Mouse (Mus musculus) CD8-positive naive resting alpha-beta T cell, adult 2 months (primary cell): ENCODE measurements around the gene Gm5089.

Source experiments
- DNase-seq, 2 experiments: peaks; one replicate each; pipeline ENCODE4 v3.0.0; 2022; ENCODE audit warnings: low read depth in 2 of 2, low spot score in 2 of 2

Gm5089 gene

GRCm38 (mm10) chr14:122426529-122427203 is 24.2 kb downstream of the Gm5089 start:
- no peak for DNase-seq

- no peak for DNase-seq
Measured at GRCm38 (mm10) chr14:122424441-122424840, 26.5 kb downstream of the Gm5089 start.

- DNase-seq, result no peak
Measured at GRCm38 (mm10) chr14:122416166-122416771, 34.6 kb downstream of the Gm5089 start.

DNA sequence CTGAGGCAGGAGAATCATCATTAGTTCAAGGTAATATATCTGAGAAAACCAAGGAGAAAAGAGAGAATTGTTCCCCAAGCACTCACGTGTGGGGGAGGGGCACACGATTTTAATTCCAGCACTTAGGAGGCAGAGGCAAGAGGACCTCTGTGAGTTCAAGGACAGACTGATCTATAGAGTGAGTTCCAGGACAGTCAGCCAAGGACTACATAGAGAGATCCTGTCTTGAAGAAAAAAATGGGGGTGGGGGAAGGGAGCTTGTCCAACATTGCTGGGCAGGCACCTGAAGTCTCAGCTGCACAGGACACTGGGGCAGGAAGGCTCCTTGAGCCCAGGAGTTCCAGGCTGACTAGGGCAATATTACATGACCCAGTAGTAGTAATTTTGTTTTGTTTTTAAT is 36.1 kb downstream of the Gm5089 start:
- no peak for DNase-seq

- no peak for DNase-seq
Measured at GRCm38 (mm10) chr14:122413542-122413928, 37.4 kb downstream of the Gm5089 start.

GRCm38 (mm10) chr14:122412841-122413541 is 37.9 kb downstream of the Gm5089 start:
- DNase-seq, result no peak

GRCm38 (mm10) chr14:122406541-122407219 is 44.2 kb downstream of the Gm5089 start:
- no peak for DNase-seq

GRCm38 (mm10) chr14:122405897-122406540 is 44.9 kb downstream of the Gm5089 start:
- DNase-seq, result no peak

DNA sequence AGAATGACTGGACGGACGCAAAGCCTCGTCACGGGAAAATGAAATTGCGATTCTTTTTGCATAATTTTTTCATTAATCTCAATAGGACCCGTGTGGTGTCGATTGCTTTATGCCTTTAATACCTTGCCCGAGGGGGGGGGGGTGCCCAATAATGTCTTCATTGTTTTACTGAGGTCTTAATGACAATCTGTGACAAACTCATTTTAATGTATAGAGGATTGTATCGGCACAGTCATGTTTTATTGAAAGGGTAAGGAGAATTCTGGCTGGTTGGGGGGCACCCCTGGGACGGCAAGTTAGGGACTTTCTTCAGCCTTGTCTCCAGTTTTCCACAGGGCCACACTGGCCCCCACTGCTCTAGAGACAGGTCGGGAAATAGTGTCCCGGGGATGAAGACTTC is 45.7 kb downstream of the Gm5089 start:
- DNase-seq, result no peak

GRCm38 (mm10) chr14:122404596-122405154 is 46.2 kb downstream of the Gm5089 start:
- DNase-seq, result no peak

DNA sequence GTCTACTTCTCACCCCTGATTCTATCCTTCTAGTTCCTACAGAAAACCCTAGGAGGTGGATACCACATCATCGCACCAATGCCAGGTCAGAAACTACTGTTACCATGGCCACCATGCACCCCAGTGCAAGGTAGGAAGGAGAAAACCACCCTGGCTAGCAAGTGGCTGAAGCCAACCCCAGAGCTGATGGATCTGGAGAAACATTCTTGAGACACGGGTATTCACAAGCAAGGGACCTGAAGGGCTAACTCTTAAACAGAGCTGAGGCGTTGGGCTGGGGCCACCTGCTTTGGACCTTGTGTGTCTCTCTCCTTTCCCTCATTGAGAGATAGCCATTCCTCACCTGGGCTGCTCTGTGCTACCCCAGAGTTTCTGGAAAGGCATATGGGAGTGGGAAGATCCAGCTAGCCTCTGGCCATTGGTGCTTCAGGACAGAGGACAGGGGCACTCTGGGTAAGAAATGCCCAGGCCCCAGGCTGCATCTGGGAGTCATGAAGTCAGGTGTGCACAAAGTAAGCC is 47.4 kb downstream of the Gm5089 start:
- DNase-seq, result no peak

DNA sequence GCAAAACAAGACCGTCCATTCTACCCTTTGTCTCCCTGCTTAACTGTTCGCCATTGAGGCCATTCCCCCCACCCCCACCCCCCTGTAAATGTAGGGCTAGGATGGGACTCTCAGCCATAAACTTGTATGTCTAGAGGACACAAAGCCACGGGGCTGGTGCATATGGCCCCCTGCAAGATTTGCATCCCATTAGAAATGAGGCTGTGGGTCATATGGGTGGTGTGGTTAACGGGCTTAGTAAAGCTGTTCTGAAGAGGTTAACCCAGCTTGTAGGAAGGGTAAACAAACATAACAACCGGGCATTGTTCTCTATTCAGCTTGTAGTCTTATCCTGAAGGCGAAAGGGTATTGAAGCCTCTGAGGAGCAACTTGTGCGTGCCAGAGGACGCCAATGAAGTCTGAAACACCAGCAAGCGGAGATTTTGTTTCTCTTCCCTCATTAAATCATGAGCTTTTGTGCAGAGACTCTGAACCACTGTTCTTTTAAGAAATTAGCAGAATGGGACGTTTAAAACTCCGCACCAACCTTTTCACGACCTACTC is 48.1 kb downstream of the Gm5089 start:
- DNase-seq, result no peak

- DNase-seq, result no peak
Measured at GRCm38 (mm10) chr14:122401886-122402285, 49.0 kb downstream of the Gm5089 start.

DNA sequence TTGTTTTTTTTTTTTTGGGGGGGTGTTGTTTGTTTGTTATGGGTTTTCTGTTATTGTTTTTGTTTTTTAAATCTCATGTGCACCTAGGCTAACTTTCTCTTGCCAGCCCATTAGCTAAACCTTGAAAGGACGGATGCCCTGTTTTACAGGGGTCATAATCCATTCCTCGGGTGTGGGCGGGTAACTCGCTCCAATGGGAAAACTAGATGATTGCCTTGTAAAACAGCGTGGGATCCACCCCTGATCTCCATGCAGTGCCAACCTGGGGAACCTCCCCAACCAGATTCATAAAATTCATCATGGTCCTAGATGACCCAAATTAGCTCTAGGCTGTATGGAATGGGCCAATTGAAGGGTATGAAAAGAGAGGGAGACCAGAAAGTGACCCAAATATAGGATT is 51.0 kb downstream of the Gm5089 start:
- no peak for DNase-seq

DNA sequence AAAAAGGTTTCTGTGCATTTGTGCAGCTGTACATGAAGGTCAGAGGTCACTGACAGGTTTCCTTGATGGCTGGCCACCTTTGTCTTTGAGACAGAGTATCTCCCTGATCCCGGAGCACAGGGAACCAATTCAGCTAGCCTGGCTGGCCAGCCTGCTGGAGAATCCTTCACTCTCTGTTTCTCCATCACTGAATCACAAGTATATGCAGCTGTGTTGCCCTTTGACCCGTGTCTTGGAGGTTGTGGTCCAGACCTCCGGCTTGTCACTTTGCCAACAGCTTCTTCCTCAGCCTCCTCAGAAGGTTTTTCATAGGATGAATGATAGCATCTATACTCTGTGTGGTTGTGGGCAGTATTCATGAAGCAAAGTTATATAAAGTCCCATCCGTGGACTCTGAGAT is 52.2 kb downstream of the Gm5089 start:
- no peak for DNase-seq

DNA sequence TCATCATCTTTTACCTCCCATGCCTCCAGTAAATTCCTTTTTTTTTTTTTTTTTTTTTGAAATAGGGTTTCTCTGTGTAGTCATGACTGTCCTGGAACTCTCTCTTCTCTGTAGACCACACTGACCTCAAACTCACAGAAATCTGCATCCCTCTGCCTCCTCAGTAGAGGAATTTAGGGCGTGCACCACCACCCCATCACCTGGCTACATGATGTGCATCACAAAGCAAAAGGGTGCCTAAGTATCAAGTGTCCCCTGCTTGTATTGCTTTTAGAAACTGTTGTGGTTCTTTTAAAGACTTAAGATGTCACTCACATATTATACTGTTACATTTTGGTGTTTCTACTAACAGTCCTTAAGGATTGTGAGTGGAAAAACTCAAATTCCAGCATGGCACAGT is 57.8 kb downstream of the Gm5089 start:
- DNase-seq, result no peak

GRCm38 (mm10) chr14:122390935-122391334 is 60.0 kb downstream of the Gm5089 start:
- DNase-seq, result no peak

DNA sequence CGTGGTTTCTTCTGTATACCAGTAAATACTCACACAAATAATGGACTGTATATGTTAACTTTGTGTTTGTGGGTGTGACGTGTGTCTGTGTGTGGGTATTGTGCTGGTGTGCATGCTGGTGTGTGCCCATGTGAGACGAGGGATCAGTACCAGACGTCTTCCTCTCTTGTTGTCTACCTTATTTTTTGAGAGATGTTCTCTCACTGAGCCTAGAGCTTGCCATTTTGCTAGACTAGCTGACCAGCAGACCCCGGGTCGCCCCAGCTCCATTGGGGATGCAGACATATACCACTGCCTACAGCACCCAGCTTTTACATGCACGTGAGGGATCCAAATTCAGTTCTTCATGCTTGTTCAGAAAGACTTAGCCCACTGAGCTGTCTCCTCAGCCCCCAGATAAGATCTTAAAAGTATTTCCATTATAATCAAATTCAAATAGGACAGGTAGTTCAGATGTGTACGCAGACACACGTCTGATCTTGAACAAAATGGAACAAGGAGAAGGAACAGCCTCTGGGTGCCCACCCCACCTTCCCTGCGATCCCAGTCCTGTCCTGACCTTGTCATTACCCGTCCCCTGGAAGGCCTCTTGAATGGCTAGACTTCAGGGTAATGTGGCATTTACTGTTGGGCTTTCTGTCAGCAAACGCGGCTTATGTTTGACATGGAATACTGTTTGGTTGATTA is 61.1 kb downstream of the Gm5089 start:
- no peak for DNase-seq

DNA sequence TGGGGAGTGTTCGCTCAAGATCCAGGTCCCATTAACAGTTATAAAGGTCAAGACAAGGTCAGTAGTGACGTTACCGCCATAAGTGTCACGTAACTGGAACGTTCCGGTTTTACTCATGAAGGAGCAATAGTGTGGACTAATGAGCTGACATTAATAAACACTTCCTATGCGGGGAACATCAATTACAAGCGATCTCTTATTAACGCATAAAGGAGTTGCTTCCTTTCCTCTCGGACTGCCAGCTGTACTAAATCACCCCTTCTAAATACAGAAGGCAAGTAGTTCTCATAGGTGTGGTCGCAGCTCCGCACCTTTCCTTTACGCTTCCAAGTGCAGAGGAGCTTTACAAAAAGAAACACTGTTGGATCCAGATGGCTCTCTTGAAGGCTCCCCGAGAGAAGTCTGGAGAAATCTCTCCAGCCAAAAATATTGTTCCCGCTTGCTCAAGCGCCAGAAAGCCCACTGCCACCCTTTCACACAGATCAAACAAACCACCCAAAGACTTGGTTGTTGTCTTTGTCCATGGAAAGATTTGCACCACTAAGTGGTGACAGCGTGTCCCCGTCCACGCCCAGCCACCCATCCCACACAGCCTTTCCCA is 62.4 kb downstream of the Gm5089 start:
- DNase-seq, result no peak

GRCm38 (mm10) chr14:122387781-122388180 is 63.1 kb downstream of the Gm5089 start:
- DNase-seq, result no peak
